Mouse (Mus musculus) stomach, adult 2 months (tissue): ENCODE data around the gene Gm8297. TPM values are rescaled to one million over a fixed set of nuclear protein-coding genes. Genes with fewer than 3 reads are reported as not detected.

Source experiments
- polyA plus RNA-seq: library from polyadenylated mRNA; depleted of rRNA; stranded (reverse); fragments of >200 nt; gene quantifications from 2 replicates; pipeline ENCODE4 v1.2.3, GENCODE M21; 2012; rRNA removed

The Gm8297 gene
- not detected in 2 replicates for polyA plus RNA-seq

GRCm38 (mm10) chr14:4983635-4984034 is at the start of gene Gm8297:
Gm8297 (plus strand) TSS chr14:4983935.

GRCm38 (mm10) chr14:5015591-5015990 is 31.9 kb downstream of the Gm8297 start, which contains the start of gene Gm3298:
Gm3298 (plus strand) TSS chr14:5015891.

Other genes with a start within 250 kb of the Gm8297 start
- not detected in 2 replicates for gene Gm9602, start 207.6 kb upstream of the Gm8297 start, polyA plus RNA-seq
- not detected in 2 replicates for gene Gm3269, start 145.8 kb upstream of the Gm8297 start, polyA plus RNA-seq
- gene Gm3264, start 128.4 kb upstream of the Gm8297 start, polyA plus RNA-seq, result not detected in 2 replicates
- not detected in 2 replicates for gene Gm3278, start 91.5 kb upstream of the Gm8297 start, polyA plus RNA-seq
- not detected in 2 replicates for gene Gm3298, start 32.0 kb downstream of the Gm8297 start, polyA plus RNA-seq
- not detected in 2 replicates for gene 4930555G01Rik, start 66.7 kb downstream of the Gm8297 start, polyA plus RNA-seq
- gene Gm8281, start 87.1 kb downstream of the Gm8297 start, polyA plus RNA-seq, result not detected in 2 replicates
- not detected in 2 replicates for gene Gm8279, start 147.6 kb downstream of the Gm8297 start, polyA plus RNA-seq
- gene Gm3317, start 180.6 kb downstream of the Gm8297 start, polyA plus RNA-seq, result not detected in 2 replicates
- not detected in 2 replicates for gene Gm8271, start 201.9 kb downstream of the Gm8297 start, polyA plus RNA-seq